Mouse (Mus musculus): ENCODE results near the gene Fbxl15. TPM values are rescaled to one million over a fixed set of nuclear protein-coding genes. Genes with fewer than 3 reads are reported as not detected.

Fbxl15 gene
- polyA plus RNA-seq, 1 experiment from 2014 or later = 17.7 TPM

DNA sequence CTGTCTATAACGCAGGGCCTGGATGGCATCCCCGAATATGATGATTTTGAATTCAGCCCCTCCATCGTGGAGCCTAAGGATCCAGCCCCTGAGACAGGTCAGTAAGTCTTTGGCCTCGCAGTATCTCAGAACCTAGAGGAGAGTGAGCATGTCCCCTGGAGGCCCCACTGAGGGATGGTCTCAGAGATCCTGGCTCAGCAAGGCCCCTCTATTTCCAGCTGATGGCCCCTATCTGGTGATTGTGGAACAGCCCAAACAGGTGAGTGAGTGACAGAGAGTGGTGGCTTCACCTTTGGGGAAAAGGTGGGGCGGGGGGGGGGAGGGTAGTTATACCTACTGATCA is 21.7 kb upstream of the Fbxl15 start:
- 55% methylated on average over 5 of the region's 5 CpGs for WGBS
- Histone ChIP-seq H3K9ac (ENCODE audit: low read length) (peak overlapping the region; percentile 55), H3K27me3 (replicated peaks; ENCODE audit: control insufficient read depth, insufficient read depth, low read length) (no peaks in the 10 kb centered on the region), H3K9me3 (ENCODE audit: control insufficient read depth, low read length) (no peaks in the 10 kb centered on the region), H3K27ac (ENCODE audit: low read depth) (no peak overlapping the region), H3K4me3 (ENCODE audit: low read depth, low read length) (peak overlapping the region; percentile 64), H3K4me1 (replicated peaks; ENCODE audit: control insufficient read depth, insufficient read depth, low read length) (peaks cover 15% of the 10 kb centered on the region), H3K36me3 (ENCODE audit: control insufficient read depth, insufficient read depth, low read length) (peaks cover 20% of the 10 kb centered on the region), H3K4me2 (ENCODE audit: low read length) (peak overlapping the region; percentile 99)
- no peak for DNase-seq (ENCODE audit: low spot score)
- no peak for ATAC-seq (replicated peaks; ENCODE audit: low FRiP score, low TSS enrichment, low read depth)

DNA sequence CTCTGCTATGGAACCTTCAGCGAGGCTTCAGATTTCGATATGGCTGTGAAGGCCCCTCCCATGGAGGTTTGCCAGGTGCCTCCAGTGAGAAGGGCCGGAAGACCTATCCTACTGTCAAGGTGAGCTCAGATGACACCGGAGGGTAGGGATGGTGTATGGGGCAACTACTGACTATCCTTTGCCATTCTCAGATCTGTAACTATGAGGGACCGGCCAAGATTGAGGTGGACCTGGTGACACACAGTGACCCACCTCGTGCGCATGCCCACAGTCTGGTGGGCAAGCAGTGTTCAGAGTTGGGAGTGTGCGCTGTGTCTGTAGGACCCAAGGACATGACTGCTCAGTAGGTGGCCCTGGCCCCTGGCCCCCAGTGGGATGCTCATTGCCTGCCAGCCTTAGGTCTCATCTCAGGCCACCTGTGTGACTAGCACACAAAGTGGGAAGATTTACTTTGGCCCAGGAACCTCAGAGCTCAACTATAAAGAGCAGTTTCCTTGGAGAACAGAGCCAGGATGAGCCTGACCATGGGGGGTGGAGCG is 21.2 kb upstream of the Fbxl15 start:
- DNase-seq (ENCODE audit: low spot score) (no peak), ATAC-seq (replicated peaks; ENCODE audit: low FRiP score, low TSS enrichment, low read depth) (no peak)
- Histone ChIP-seq H3K36me3 (ENCODE audit: control insufficient read depth, insufficient read depth, low read length) (peaks cover 25% of the 10 kb centered on the region), H3K27me3 (replicated peaks; ENCODE audit: control insufficient read depth, insufficient read depth, low read length) (no peaks in the 10 kb centered on the region), H3K9me3 (ENCODE audit: control insufficient read depth, low read length) (no peaks in the 10 kb centered on the region), H3K27ac (ENCODE audit: low read depth) (no peak overlapping the region), H3K4me1 (replicated peaks; ENCODE audit: control insufficient read depth, insufficient read depth, low read length) (peaks cover 15% of the 10 kb centered on the region), H3K4me2 (ENCODE audit: low read length) (no peak overlapping the region), H3K4me3 (ENCODE audit: low read depth, low read length) (no peak overlapping the region), H3K9ac (ENCODE audit: low read length) (no peak overlapping the region)
- whole genome bisulfite sequencing = 91% methylated on average over 9 of the region's 9 CpGs

DNA sequence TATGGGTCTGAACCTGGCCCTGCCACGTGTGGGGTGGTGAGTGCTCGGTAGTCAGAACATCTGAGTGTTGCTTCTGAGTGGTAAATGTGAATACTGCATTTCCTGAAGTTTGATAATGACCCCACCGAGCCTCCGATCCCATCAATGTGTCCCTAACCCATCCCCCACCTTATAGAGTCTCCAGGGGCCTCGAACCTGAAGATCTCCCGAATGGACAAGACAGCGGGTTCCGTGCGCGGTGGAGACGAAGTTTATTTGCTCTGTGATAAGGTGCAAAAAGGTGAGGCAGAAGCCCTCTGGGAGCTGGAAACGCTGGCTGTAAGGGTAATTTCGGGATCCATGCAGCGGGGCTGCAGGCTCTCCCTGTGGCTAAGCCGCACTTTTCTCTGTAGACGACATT is 20.2 kb upstream of the Fbxl15 start:
- DNase-seq (ENCODE audit: low spot score) = no peak
- Histone ChIP-seq H3K36me3 (ENCODE audit: control insufficient read depth, insufficient read depth, low read length) (peaks cover 31% of the 10 kb centered on the region), H3K4me1 (replicated peaks; ENCODE audit: control insufficient read depth, insufficient read depth, low read length) (peaks cover 15% of the 10 kb centered on the region), H3K4me2 (ENCODE audit: low read length) (no peak overlapping the region), H3K9me3 (ENCODE audit: control insufficient read depth, low read length) (no peaks in the 10 kb centered on the region), H3K27me3 (replicated peaks; ENCODE audit: control insufficient read depth, insufficient read depth, low read length) (no peaks in the 10 kb centered on the region), H3K27ac (ENCODE audit: low read depth) (no peak overlapping the region), H3K4me3 (ENCODE audit: low read depth, low read length) (no peak overlapping the region), H3K9ac (ENCODE audit: low read length) (no peak overlapping the region)
- 85% methylated on average over 16 of the region's 16 CpGs for WGBS
- no peak for ATAC-seq (replicated peaks; ENCODE audit: low FRiP score, low TSS enrichment, low read depth)

DNA sequence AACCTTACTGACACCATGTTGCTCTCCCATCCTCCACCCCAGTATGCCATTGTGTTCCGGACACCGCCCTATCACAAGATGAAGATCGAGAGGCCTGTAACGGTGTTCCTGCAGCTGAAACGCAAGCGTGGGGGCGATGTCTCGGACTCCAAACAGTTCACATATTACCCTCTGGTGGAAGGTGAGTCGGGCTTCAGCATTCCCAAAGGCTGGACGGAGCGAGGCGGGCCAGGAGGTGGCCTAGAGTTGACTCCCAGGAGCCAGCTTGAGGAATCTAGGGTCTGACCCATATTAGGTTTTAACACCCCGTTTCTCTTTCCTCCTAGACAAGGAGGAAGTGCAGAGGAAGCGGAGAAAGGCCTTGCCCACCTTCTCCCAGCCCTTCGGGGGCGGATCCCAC is 19.7 kb upstream of the Fbxl15 start:
- 69% methylated on average over 16 of the region's 16 CpGs for WGBS
- Histone ChIP-seq H3K4me3 (ENCODE audit: low read depth, low read length) (no peak overlapping the region), H3K36me3 (ENCODE audit: control insufficient read depth, insufficient read depth, low read length) (peaks cover 34% of the 10 kb centered on the region), H3K9me3 (ENCODE audit: control insufficient read depth, low read length) (no peaks in the 10 kb centered on the region), H3K9ac (ENCODE audit: low read length) (no peak overlapping the region; the same call in 1 of the 2 replicates), H3K4me1 (replicated peaks; ENCODE audit: control insufficient read depth, insufficient read depth, low read length) (peaks cover 15% of the 10 kb centered on the region), H3K27ac (ENCODE audit: low read depth) (no peak overlapping the region), H3K27me3 (replicated peaks; ENCODE audit: control insufficient read depth, insufficient read depth, low read length) (no peaks in the 10 kb centered on the region), H3K4me2 (ENCODE audit: low read length) (no peak overlapping the region)
- DNase-seq (ENCODE audit: low spot score) (no peak), ATAC-seq (replicated peaks; ENCODE audit: low FRiP score, low TSS enrichment, low read depth) (no peak)

DNA sequence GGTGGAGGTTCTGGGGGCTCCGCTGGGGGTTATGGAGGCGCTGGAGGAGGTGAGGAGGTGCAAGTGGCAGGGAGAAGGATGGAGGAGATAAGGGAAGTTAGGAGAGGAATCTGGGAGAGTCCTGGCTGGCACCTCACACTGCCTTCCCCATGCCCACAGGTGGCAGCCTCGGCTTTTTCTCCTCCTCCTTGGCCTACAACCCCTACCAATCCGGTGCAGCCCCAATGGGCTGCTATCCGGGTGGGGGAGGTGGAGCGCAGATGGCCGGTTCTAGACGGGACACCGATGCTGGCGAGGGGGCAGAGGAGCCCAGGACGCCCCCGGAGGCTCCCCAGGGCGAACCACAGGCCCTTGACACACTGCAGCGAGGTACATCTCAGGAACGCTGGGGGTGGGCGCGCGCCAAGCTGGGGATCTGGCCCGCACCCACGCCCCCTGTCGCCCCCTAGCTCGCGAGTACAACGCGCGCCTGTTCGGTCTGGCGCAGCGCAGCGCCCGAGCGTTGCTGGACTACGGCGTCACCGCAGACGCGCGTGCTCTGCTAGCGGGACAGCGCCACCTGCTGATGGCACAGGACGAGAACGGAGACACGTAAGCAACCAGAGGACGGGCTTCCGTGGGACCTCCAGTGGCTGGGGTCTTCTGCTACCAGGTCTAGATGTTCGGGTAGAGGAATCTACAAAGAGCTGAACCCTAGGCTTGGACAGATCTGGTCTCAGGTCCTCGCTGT is 19.1 kb upstream of the Fbxl15 start:
- ATAC-seq (replicated peaks; ENCODE audit: low FRiP score, low TSS enrichment, low read depth) = no peak; the same call in 1 of the 2 replicates
- no peaks in the 10 kb centered on the region for H3K9me3 ChIP-seq (ENCODE audit: control insufficient read depth, low read length)

DNA sequence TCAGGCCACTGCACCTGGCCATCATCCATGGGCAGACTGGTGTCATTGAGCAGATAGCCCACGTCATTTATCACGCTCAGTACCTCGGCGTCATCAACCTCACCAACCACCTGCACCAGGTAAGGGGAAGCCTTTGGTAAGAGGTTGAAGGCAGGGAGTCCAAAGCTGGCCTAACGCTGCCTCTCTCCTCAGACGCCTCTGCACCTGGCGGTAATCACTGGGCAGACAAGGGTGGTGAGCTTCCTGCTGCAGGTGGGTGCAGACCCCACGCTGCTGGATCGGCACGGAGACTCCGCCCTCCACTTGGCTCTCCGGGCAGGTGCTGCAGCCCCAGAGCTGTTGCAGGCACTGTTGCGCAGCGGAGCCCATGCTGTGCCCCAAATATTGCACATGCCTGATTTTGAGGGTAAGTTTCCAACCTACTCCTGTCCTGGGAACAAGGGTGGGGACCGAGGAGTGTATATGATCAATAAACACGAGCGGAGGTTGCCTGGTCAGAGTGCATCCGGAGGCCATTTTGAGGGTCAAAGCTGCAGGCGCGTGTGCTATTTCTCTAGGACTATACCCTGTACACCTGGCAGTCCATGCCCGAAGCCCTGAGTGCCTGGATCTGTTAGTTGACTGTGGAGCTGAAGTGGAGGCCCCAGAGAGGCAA is 18.2 kb upstream of the Fbxl15 start:
- WGBS = 83% methylated on average over 21 of the region's 21 CpGs
- peak; percentile 52 for DNase-seq (ENCODE audit: low spot score)
- no peak overlapping the region for H3K27ac ChIP-seq (ENCODE audit: low read depth)

More for the DNA sequence above, 19.1 kb upstream of the Fbxl15 start:
- H3K36me3 ChIP-seq (ENCODE audit: control insufficient read depth, insufficient read depth, low read length) = peaks cover 34% of the 10 kb centered on the region
- peak; percentile 91 for DNase-seq (ENCODE audit: low spot score)
- WGBS = 2% methylated on average over 47 of the region's 47 CpGs
- peak overlapping the region; percentile 32 for H3K4me3 ChIP-seq (ENCODE audit: low read depth, low read length)
- H3K4me1 ChIP-seq (replicated peaks; ENCODE audit: control insufficient read depth, insufficient read depth, low read length) = peaks cover 11% of the 10 kb centered on the region
- no peak overlapping the region for H3K27ac ChIP-seq (ENCODE audit: low read depth)
- no peaks in the 10 kb centered on the region for H3K27me3 ChIP-seq (replicated peaks; ENCODE audit: control insufficient read depth, insufficient read depth, low read length)
- peak overlapping the region; percentile 25; the same call in 1 of the 2 replicates for H3K9ac ChIP-seq (ENCODE audit: low read length)
- peak overlapping the region; percentile 61 for H3K4me2 ChIP-seq (ENCODE audit: low read length)

DNA sequence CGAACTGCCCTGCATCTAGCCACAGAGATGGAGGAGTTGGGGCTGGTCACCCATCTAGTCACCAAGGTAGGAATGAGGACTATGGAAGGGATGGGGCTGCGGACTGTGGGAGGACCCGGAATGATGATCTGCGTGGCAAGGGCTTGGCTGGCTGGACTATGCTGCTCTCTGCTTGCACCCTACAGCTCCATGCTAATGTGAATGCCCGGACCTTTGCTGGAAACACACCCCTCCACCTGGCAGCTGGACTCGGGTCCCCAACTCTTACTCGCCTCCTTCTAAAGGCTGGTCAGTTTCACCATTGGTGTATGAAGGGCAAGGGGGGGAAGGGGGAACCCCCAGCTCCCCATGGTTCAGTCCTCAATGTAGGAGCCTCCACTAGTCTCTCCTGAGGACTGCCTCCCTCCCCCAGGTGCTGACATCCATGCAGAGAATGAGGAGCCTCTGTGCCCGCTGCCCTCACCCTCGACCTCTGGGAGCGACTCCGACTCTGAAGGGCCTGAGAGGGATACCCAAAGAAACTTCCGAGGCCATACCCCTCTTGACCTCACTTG is 17.6 kb upstream of the Fbxl15 start:
- H3K36me3 ChIP-seq (ENCODE audit: control insufficient read depth, insufficient read depth, low read length) = peaks cover 34% of the 10 kb centered on the region
- H3K4me1 ChIP-seq (replicated peaks; ENCODE audit: control insufficient read depth, insufficient read depth, low read length) = peaks cover 26% of the 10 kb centered on the region
- H3K4me2 ChIP-seq (ENCODE audit: low read length) = no peak overlapping the region
- DNase-seq (ENCODE audit: low spot score) = peak; percentile 49
- peaks cover 6% of the 10 kb centered on the region; the same call in 1 of the 2 replicates for H3K27me3 ChIP-seq (replicated peaks; ENCODE audit: control insufficient read depth, insufficient read depth, low read length)
- WGBS = 91% methylated on average over 12 of the region's 12 CpGs
- no peak overlapping the region for H3K4me3 ChIP-seq (ENCODE audit: low read depth, low read length)
- H3K27ac ChIP-seq (ENCODE audit: low read depth) = no peak overlapping the region
- no peaks in the 10 kb centered on the region for H3K9me3 ChIP-seq (ENCODE audit: control insufficient read depth, low read length)
- H3K9ac ChIP-seq (ENCODE audit: low read length) = no peak overlapping the region
- ATAC-seq (replicated peaks; ENCODE audit: low FRiP score, low TSS enrichment, low read depth) = no peak

More for the DNA sequence above, 18.2 kb upstream of the Fbxl15 start:
- Histone ChIP-seq H3K27me3 (replicated peaks; ENCODE audit: control insufficient read depth, insufficient read depth, low read length) (peaks cover 3% of the 10 kb centered on the region; the same call in 1 of the 2 replicates), H3K36me3 (ENCODE audit: control insufficient read depth, insufficient read depth, low read length) (peaks cover 34% of the 10 kb centered on the region), H3K4me2 (ENCODE audit: low read length) (no peak overlapping the region), H3K9ac (ENCODE audit: low read length) (no peak overlapping the region), H3K4me1 (replicated peaks; ENCODE audit: control insufficient read depth, insufficient read depth, low read length) (peaks cover 20% of the 10 kb centered on the region), H3K9me3 (ENCODE audit: control insufficient read depth, low read length) (no peaks in the 10 kb centered on the region), H3K4me3 (ENCODE audit: low read depth, low read length) (no peak overlapping the region)
- no peak for ATAC-seq (replicated peaks; ENCODE audit: low FRiP score, low TSS enrichment, low read depth)

DNA sequence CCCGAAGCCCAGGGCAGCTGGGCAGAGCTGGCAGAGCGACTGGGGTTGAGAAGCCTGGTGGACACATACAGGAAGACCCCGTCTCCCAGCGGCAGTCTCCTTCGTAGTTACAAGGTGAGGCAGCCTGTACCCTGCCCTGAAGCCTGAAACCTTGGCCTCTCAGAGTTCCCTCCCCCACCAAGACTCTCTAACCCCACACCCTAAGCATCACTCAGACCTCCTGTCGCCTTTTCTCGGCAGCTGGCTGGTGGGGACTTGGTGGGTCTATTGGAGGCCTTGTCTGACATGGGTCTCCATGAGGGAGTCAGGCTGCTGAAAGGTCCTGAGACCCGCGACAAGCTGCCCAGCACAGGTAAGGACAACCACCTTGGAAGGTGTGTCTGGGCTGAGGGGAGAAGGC is 16.6 kb upstream of the Fbxl15 start:
- H3K36me3 ChIP-seq (ENCODE audit: control insufficient read depth, insufficient read depth, low read length) = peaks cover 34% of the 10 kb centered on the region
- ATAC-seq (replicated peaks; ENCODE audit: low FRiP score, low TSS enrichment, low read depth) (no peak), DNase-seq (ENCODE audit: low spot score) (no peak)
- WGBS = 87% methylated on average over 9 of the region's 9 CpGs
- H3K9ac ChIP-seq (ENCODE audit: low read length) = no peak overlapping the region
- H3K4me1 ChIP-seq (replicated peaks; ENCODE audit: control insufficient read depth, insufficient read depth, low read length) = peaks cover 32% of the 10 kb centered on the region
- H3K9me3 ChIP-seq (ENCODE audit: control insufficient read depth, low read length) = no peaks in the 10 kb centered on the region
- peaks cover 9% of the 10 kb centered on the region for H3K27me3 ChIP-seq (replicated peaks; ENCODE audit: control insufficient read depth, insufficient read depth, low read length)
- no peak overlapping the region for H3K4me3 ChIP-seq (ENCODE audit: low read depth, low read length)
- H3K27ac ChIP-seq (ENCODE audit: low read depth) = no peak overlapping the region
- no peak overlapping the region for H3K4me2 ChIP-seq (ENCODE audit: low read length)

Data from intestine, embryonic 14.5 days (tissue).